Comparison of ENCODE assay signal across 9 mouse cellular contexts in the genomic region with DNA sequence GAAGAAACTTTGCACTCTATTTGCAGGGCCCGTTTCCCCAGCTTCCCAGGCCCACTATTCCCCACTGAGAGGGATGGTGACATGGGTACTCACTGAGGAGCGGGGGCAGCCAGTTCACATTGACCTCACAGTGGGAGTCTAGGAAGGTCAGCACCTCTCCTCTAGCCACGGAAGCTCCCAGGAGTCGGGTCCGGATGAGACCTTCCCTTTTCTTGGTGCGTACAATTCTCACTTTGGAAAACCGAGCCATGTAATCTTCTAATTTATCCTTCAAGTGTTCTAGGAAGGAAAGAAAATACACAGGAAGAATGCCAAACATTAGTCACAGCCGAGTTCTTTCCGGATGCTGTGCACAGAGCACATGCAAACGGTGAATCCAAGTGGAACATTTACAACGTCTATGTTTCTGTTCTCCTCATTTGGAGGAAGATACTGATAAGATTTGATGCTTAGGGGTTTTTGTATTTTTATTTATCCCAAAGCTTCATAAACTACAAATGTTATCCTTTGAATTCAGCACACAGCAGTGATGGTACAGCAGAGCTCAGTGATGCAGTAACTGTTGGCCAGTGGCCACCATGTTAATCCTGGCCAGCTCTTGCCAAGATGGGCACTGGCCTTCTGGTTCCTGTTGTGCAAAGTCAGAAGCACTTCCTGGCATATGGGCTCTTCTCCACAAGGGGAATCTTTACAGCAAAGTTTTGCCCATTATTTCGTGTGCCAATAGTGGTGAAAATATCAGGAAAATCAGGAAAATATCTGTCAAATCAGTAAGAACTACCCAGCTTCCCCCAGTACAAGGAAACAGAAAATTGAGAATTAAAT.
DNase-seq lines count a peak whose midpoint lies in the region; ATAC-seq lines count a peak whose summit lies in the region.
"Had no signal": no experiment of that assay in that cellular context is flagged by ENCODE, and none has a peak within 500 bp of the region (broad histone marks: within the 10 kb centered on the region; RNA-seq: fewer than 3 reads in every experiment).

No protein-coding gene starts in this region.

- H3K9me3 ChIP-seq in kidney, embryonic 14.5 days (ENCODE audit: control insufficient read depth, low read length): no peaks in the 10 kb centered on the region
- no peaks in the 10 kb centered on the region for H3K9me3 ChIP-seq in forebrain, embryonic 14.5 days (replicated peaks; ENCODE audit: control insufficient read depth, low read length)
- H3K9me3 ChIP-seq: lung, embryonic 15.5 days; neural tube, embryonic 12.5 days had no signal

- no peaks in the 10 kb centered on the region for H3K27me3 ChIP-seq in kidney, embryonic 14.5 days (ENCODE audit: control insufficient read depth, insufficient read depth, low read length)
- no peaks in the 10 kb centered on the region for H3K27me3 ChIP-seq in forebrain, embryonic 14.5 days (replicated peaks; ENCODE audit: control insufficient read depth, insufficient read depth, low read length)
- H3K27me3 ChIP-seq: neural tube, embryonic 12.5 days had no signal

- H3K36me3 ChIP-seq in kidney, embryonic 14.5 days (ENCODE audit: control insufficient read depth, insufficient read depth, low read length): no peaks in the 10 kb centered on the region
- no peaks in the 10 kb centered on the region for H3K36me3 ChIP-seq in forebrain, embryonic 14.5 days (ENCODE audit: control insufficient read depth, insufficient read depth, low read length)
- H3K36me3 ChIP-seq: lung, embryonic 15.5 days; neural tube, embryonic 12.5 days had no signal

- no peak overlapping the region for H3K27ac ChIP-seq in kidney, embryonic 14.5 days (ENCODE audit: low read depth, low read length)
- 0 out of 2 replicates have a peak overlapping the region, but pooled peaks have one; percentile 35 for H3K27ac ChIP-seq in forebrain, embryonic 14.5 days (ENCODE audit: low read depth, low read length)
- H3K27ac ChIP-seq: lung, embryonic 15.5 days; neural tube, embryonic 12.5 days had no signal

- no peak for DNase-seq in kidney, adult 11 months
- peak; percentile 12 for DNase-seq in urinary bladder, postnatal 14 days (ENCODE audit: low spot score)
- no peak for DNase-seq in urinary bladder, postnatal 4 days (ENCODE audit: low spot score in 2 of 2)
- peak; percentile 78 for DNase-seq in forebrain, embryonic 14.5 days (ENCODE audit: low spot score)
- DNase-seq in spleen, postnatal 4 days (ENCODE audit: low spot score in 2 of 2): no peak
- no peak for DNase-seq in thymus, postnatal 36 days

- H3K4me1 ChIP-seq in kidney, embryonic 14.5 days (ENCODE audit: control insufficient read depth, insufficient read depth, low read length): 0 out of 2 replicates have a peak, but pooled peaks cover 4% of the 10 kb centered on the region
- peaks cover 6% of the 10 kb centered on the region; the same call in 1 of the 2 replicates for H3K4me1 ChIP-seq in forebrain, embryonic 14.5 days (ENCODE audit: control insufficient read depth, insufficient read depth, low read length)
- H3K4me1 ChIP-seq: neural tube, embryonic 12.5 days had no signal

- no peak overlapping the region for H3K4me3 ChIP-seq in kidney, embryonic 14.5 days (ENCODE audit: low read length)
- H3K4me3 ChIP-seq in forebrain, embryonic 14.5 days (ENCODE audit: low read depth, low read length): no peak overlapping the region
- H3K4me3 ChIP-seq: lung, embryonic 15.5 days; neural tube, embryonic 12.5 days had no signal

- H3K9ac ChIP-seq in kidney, embryonic 14.5 days (ENCODE audit: low read depth, low read length): no peak overlapping the region
- no peak overlapping the region for H3K9ac ChIP-seq in forebrain, embryonic 14.5 days (ENCODE audit: low read length)
- H3K9ac ChIP-seq: lung, embryonic 15.5 days; neural tube, embryonic 12.5 days had no signal

- WGBS in kidney, embryonic 14.5 days: 16% methylated on average over 12 of the region's 12 CpGs
- WGBS in forebrain, embryonic 14.5 days: 54% methylated on average over 12 of the region's 12 CpGs

- ATAC-seq in kidney, embryonic 14.5 days (ENCODE audit: low FRiP score, low TSS enrichment): peak; percentile 71; the same call in 1 of the 2 replicates
- ATAC-seq in forebrain, embryonic 14.5 days: peak; percentile 73

- H3K4me2 ChIP-seq in kidney, embryonic 14.5 days (replicated peaks; ENCODE audit: low read depth, low read length): no peak overlapping the region; the same call in 1 of the 2 replicates
- H3K4me2 ChIP-seq in forebrain, embryonic 14.5 days (ENCODE audit: low read length): no peak overlapping the region
- H3K4me2 ChIP-seq: lung, embryonic 15.5 days; neural tube, embryonic 12.5 days had no signal

Comparison
In these comparisons a context has a peak if more than half of its experiments do, and no peak if none do; other contexts are left out.
1. DNase-seq: peak in urinary bladder, postnatal 14 days (single experiment) and forebrain, embryonic 14.5 days (single experiment); none in kidney, adult 11 months (single experiment), urinary bladder, postnatal 4 days (0 of 2), spleen, postnatal 4 days (0 of 2) and thymus, postnatal 36 days (0 of 2).